Mouse (Mus musculus) stomach, postnatal 0 days (tissue): ENCODE results near the gene Dctn3. TPM values are rescaled to one million over a fixed set of nuclear protein-coding genes. Genes with fewer than 3 reads are reported as not detected.
A peak's percentile ranks its signal among the peaks of the same experiment; 100 is the strongest.

Experiments
- ATAC-seq: fragments of 200-750 bp; cut with Nextera tagmentation; 2 replicates; pipeline ENCODE4 v1.8.0; 2017; ENCODE audit not compliant: low FRiP score, low TSS enrichment
- DNase-seq: peaks from one replicate; pipeline ENCODE4 v3.0.0-alpha.2; 2016; ENCODE audit warnings: low spot score
- H3K27ac ChIP-seq: fragments of 300-500 bp; sonication (generic); replicated peaks from 2 replicates; pipeline ENCODE4 v1.5.1; 2014; ENCODE audit warnings: mild to moderate bottlenecking, control low read depth
- H3K27me3 ChIP-seq: fragments of 300-500 bp; sonication (generic); 2 replicates; pipeline ENCODE4 v1.6.1; 2014; ENCODE audit warnings: low read length; ENCODE audit not compliant: control insufficient read depth, insufficient read depth
- H3K36me3 ChIP-seq: fragments of 300-500 bp; sonication (generic); 2 replicates; pipeline ENCODE4 v1.6.1; 2014; ENCODE audit warnings: low read length, mixed read lengths; ENCODE audit not compliant: control insufficient read depth, insufficient read depth
- H3K4me1 ChIP-seq: fragments of 300-500 bp; sonication (generic); replicated peaks from 2 replicates; pipeline ENCODE4 v1.6.1; 2014; ENCODE audit warnings: antibody characterized with exemption; ENCODE audit not compliant: control insufficient read depth, insufficient read depth
- H3K4me2 ChIP-seq: fragments of 300-500 bp; sonication (generic); replicated peaks from 2 replicates; pipeline ENCODE4 v1.6.1; 2014; ENCODE audit warnings: low read depth, mild to moderate bottlenecking, control low read depth, moderate library complexity
- H3K4me3 ChIP-seq: fragments of 300-500 bp; sonication (generic); 2 replicates; pipeline ENCODE4 v1.5.1; 2014; ENCODE audit warnings: low read depth, low read length, control low read depth
- H3K9ac ChIP-seq: fragments of 300-500 bp; sonication (generic); 2 replicates; pipeline ENCODE4 v1.6.1; 2014; ENCODE audit warnings: mild to moderate bottlenecking, low read length, control low read depth, mixed read lengths
- H3K9me3 ChIP-seq: fragments of 300-500 bp; sonication (generic); 2 replicates; pipeline ENCODE4 v1.6.1; 2016; ENCODE audit warnings: low read length; ENCODE audit not compliant: control insufficient read depth
- CTCF ChIP-seq: IDR thresholded peaks from 2 replicates; pipeline ENCODE4 v1.5.1; 2016; ENCODE audit warnings: antibody characterized with exemption, low read depth, mild to moderate bottlenecking, moderate library complexity
- EP300 ChIP-seq: optimal IDR thresholded peaks from 2 replicates; pipeline ENCODE3; 2016; ENCODE audit warnings: antibody characterized with exemption
- WGBS: fragments of 180-500 bp; shearing (Covaris S2); extraction: QIAGEN DNeasy Blood & Tissue Kit; methylation state at CpG from one replicate; pipeline ENCODE4 v1.1.7; 2014; 5-methylcytosine and 5-hydroxymethylcytosine counted together
- polyA plus RNA-seq: library from polyadenylated mRNA; unstranded; fragments of >200 nt; fragmentation: Nextera tagmentation; extraction: Ambion mirVana; gene quantifications from 2 replicates; pipeline ENCODE4 v1.2.1, GENCODE M21; 2015

Dctn3 gene
- polyA plus RNA-seq, 1 experiment from 2014 or later: 129 TPM

GRCm38 (mm10) chr4:41679291-41679690 is 43.7 kb downstream of the Dctn3 start:
- 40% methylated on average over 1 of the region's 2 CpGs for WGBS
- no peaks in the 10 kb centered on the region for H3K27me3 ChIP-seq
- no peak for DNase-seq
- no peak overlapping the region for H3K4me2 ChIP-seq
- no peaks in the 10 kb centered on the region for H3K36me3 ChIP-seq
- no peak for ATAC-seq
- H3K9ac ChIP-seq: no peak overlapping the region
- H3K27ac ChIP-seq: no peak overlapping the region
- no peak overlapping the region for H3K4me3 ChIP-seq
- TF ChIP-seq EP300: no peak
- TF ChIP-seq CTCF: no peak
- 0 out of 2 replicates have a peak, but pooled peaks cover 2% of the 10 kb centered on the region for H3K4me1 ChIP-seq
- H3K9me3 ChIP-seq: no peaks in the 10 kb centered on the region

GRCm38 (mm10) chr4:41678863-41679262 is 44.1 kb downstream of the Dctn3 start:
- no peaks in the 10 kb centered on the region for H3K36me3 ChIP-seq
- WGBS: 54% methylated on average over 6 of the region's 6 CpGs
- no peak overlapping the region for H3K4me3 ChIP-seq
- H3K9me3 ChIP-seq: no peaks in the 10 kb centered on the region
- no peaks in the 10 kb centered on the region for H3K27me3 ChIP-seq
- no peak overlapping the region for H3K4me2 ChIP-seq
- ATAC-seq: no peak
- no peak for TF ChIP-seq CTCF
- no peak for TF ChIP-seq EP300
- 0 out of 2 replicates have a peak overlapping the region, but pooled peaks have one; percentile 4 for H3K27ac ChIP-seq
- H3K9ac ChIP-seq: no peak overlapping the region
- 0 out of 2 replicates have a peak, but pooled peaks cover 2% of the 10 kb centered on the region for H3K4me1 ChIP-seq
- no peak for DNase-seq

GRCm38 (mm10) chr4:41677006-41677629 is 45.9 kb downstream of the Dctn3 start:
- Histone ChIP-seq H3K9me3 (no peaks in the 10 kb centered on the region), H3K4me1 (peaks cover 2% of the 10 kb centered on the region; the same call in 1 of the 2 replicates), H3K36me3 (no peaks in the 10 kb centered on the region), H3K27ac (no peak overlapping the region), H3K4me3 (no peak overlapping the region), H3K27me3 (no peaks in the 10 kb centered on the region), H3K4me2 (no peak overlapping the region), H3K9ac (no peak overlapping the region)
- 44% methylated on average over 13 of the region's 13 CpGs for WGBS
- TF ChIP-seq CTCF (peak; percentile 6; the same call in 1 of the 2 replicates), EP300 (no peak)
- no peak for DNase-seq
- ATAC-seq: peak; percentile 22; the same call in 1 of the 2 replicates

GRCm38 (mm10) chr4:41676248-41677005 is 46.5 kb downstream of the Dctn3 start:
- WGBS: 56% methylated on average over 17 of the region's 17 CpGs
- TF ChIP-seq EP300 (no peak), CTCF (no peak)
- H3K9me3 ChIP-seq: no peaks in the 10 kb centered on the region
- H3K27me3 ChIP-seq: no peaks in the 10 kb centered on the region
- no peaks in the 10 kb centered on the region for H3K36me3 ChIP-seq
- peaks cover 2% of the 10 kb centered on the region; the same call in 1 of the 2 replicates for H3K4me1 ChIP-seq
- H3K4me2 ChIP-seq: no peak overlapping the region
- DNase-seq (no peak), ATAC-seq (no peak)
- no peak overlapping the region for H3K27ac ChIP-seq
- H3K4me3 ChIP-seq: no peak overlapping the region
- no peak overlapping the region for H3K9ac ChIP-seq

GRCm38 (mm10) chr4:41673186-41673585 is 49.8 kb downstream of the Dctn3 start:
- Histone ChIP-seq H3K27me3 (no peaks in the 10 kb centered on the region), H3K9ac (no peak overlapping the region), H3K9me3 (no peaks in the 10 kb centered on the region), H3K4me1 (peaks cover 2% of the 10 kb centered on the region; the same call in 1 of the 2 replicates), H3K4me3 (no peak overlapping the region), H3K4me2 (no peak overlapping the region), H3K36me3 (no peaks in the 10 kb centered on the region), H3K27ac (no peak overlapping the region)
- DNase-seq (no peak), ATAC-seq (no peak)
- TF ChIP-seq EP300: no peak
- no peak for TF ChIP-seq CTCF
- WGBS: 68% methylated on average over 19 of the region's 19 CpGs

GRCm38 (mm10) chr4:41672522-41672963 is 50.4 kb downstream of the Dctn3 start:
- no peak overlapping the region for H3K4me3 ChIP-seq
- H3K36me3 ChIP-seq: no peaks in the 10 kb centered on the region
- no peak overlapping the region for H3K4me2 ChIP-seq
- no peak overlapping the region for H3K27ac ChIP-seq
- H3K9ac ChIP-seq: no peak overlapping the region
- DNase-seq (no peak), ATAC-seq (no peak)
- TF ChIP-seq EP300 (no peak), CTCF (no peak)
- H3K27me3 ChIP-seq: no peaks in the 10 kb centered on the region
- 30% methylated on average over 8 of the region's 8 CpGs for WGBS
- no peaks in the 10 kb centered on the region for H3K9me3 ChIP-seq
- peaks cover 2% of the 10 kb centered on the region; the same call in 1 of the 2 replicates for H3K4me1 ChIP-seq
